Mouse (Mus musculus) CH12.LX (cell line): ENCODE results near the gene Ctcf. TPM values are rescaled to one million over a fixed set of nuclear protein-coding genes. Genes with fewer than 3 reads are reported as not detected.
A peak's percentile ranks its signal among the peaks of the same experiment; 100 is the strongest.

ENCODE experiments used
- DNase-seq: peaks from one replicate; pipeline ENCODE4 v3.0.0-alpha.2; 2013; ENCODE audit errors: extremely low read depth
- H3K27ac ChIP-seq: 2 replicates; pipeline ENCODE4 v1.5.1; 2012; ENCODE audit warnings: low read depth, mild to moderate bottlenecking, control low read depth, moderate library complexity; ENCODE audit not compliant: insufficient read depth
- H3K27me3 ChIP-seq: replicated peaks from 2 replicates; pipeline ENCODE3; 2012; ENCODE audit warnings: inconsistent platforms
- H3K36me3 ChIP-seq, 2 experiments: replicated peaks in 1 of 2; 2 replicates each; pipeline versions ENCODE3 to v1.6.1; 2012; ENCODE audit warnings: inconsistent platforms in 1 of 2, low read length in 1 of 2, mild to moderate bottlenecking in 1 of 2, mixed read lengths in 1 of 2, moderate library complexity in 1 of 2; ENCODE audit not compliant: control insufficient read depth in 1 of 2, insufficient read depth in 1 of 2
- H3K4me1 ChIP-seq, 2 experiments: 2 replicates each; pipeline ENCODE4 v1.6.1; 2012; ENCODE audit warnings: inconsistent platforms in 1 of 2, moderate library complexity in 1 of 2; ENCODE audit not compliant: insufficient read depth in 2 of 2, control insufficient read depth in 1 of 2
- H3K4me2 ChIP-seq: 2 replicates; pipeline ENCODE4 v1.6.1; 2012; ENCODE audit warnings: low read depth, mild to moderate bottlenecking, control low read depth; ENCODE audit not compliant: poor library complexity, insufficient read depth, severe bottlenecking
- H3K4me3 ChIP-seq, 3 experiments: fragments of 150-350 bp in 1 of 3; sonication (generic) in 1 of 3; replicated peaks in 1 of 3; 2 replicates each; pipeline versions ENCODE3 to v1.5.1; 2011 to 2012; ENCODE audit warnings: low read depth in 2 of 3, low read length in 2 of 3, mild to moderate bottlenecking in 2 of 3, moderate library complexity in 2 of 3, control low read depth in 1 of 3, improper control_type of control experiment in 1 of 3, inconsistent platforms in 1 of 3, mixed read lengths in 1 of 3; ENCODE audit not compliant: poor library complexity in 1 of 3
- H3K79me2 ChIP-seq: replicated peaks from 2 replicates; pipeline ENCODE4 v1.6.1; 2012; ENCODE audit warnings: mild to moderate bottlenecking, moderate library complexity; ENCODE audit not compliant: control insufficient read depth, poor library complexity, insufficient read depth, severe bottlenecking; ENCODE audit errors: extremely low read depth
- H3K9ac ChIP-seq: 2 replicates; pipeline ENCODE4 v1.6.1; 2012; ENCODE audit warnings: low read depth, mild to moderate bottlenecking, control low read depth, moderate library complexity; ENCODE audit not compliant: insufficient read depth
- H3K9me3 ChIP-seq: replicated peaks from 2 replicates; pipeline ENCODE3; 2012; ENCODE audit warnings: low read length, inconsistent platforms, mixed read lengths
- CTCF ChIP-seq, 2 experiments: IDR thresholded peaks in 1 of 2; conservative IDR thresholded peaks in 1 of 2; 2 replicates each; pipeline ENCODE4 v1.5.1; 2011 to 2012; ENCODE audit warnings: low read depth in 2 of 2, low read length in 2 of 2, improper control_type of control experiment in 1 of 2, inconsistent platforms in 1 of 2, mild to moderate bottlenecking in 1 of 2, moderate library complexity in 1 of 2
- ELF1 ChIP-seq: IDR thresholded peaks from 2 replicates; pipeline ENCODE4 v1.6.1; 2014; ENCODE audit warnings: low read depth, mild to moderate bottlenecking, inconsistent platforms, low read length, improper control_type of control experiment
- EP300 ChIP-seq: IDR thresholded peaks from 2 replicates; pipeline ENCODE4 v1.6.1; 2011; ENCODE audit warnings: low read length, improper control_type of control experiment
- ETS1 ChIP-seq: conservative IDR thresholded peaks from 2 replicates; pipeline ENCODE4 v1.6.1; 2012; ENCODE audit warnings: low read depth, mild to moderate bottlenecking, inconsistent platforms, low read length, improper control_type of control experiment, moderate library complexity
- HCFC1 ChIP-seq: IDR thresholded peaks from 2 replicates; pipeline ENCODE4 v1.6.1; 2012; ENCODE audit warnings: low read depth, mild to moderate bottlenecking, inconsistent platforms, low read length, improper control_type of control experiment
- JUND ChIP-seq: conservative IDR thresholded peaks from 2 replicates; pipeline ENCODE4 v1.6.1; 2011; ENCODE audit warnings: low read depth, low read length, improper control_type of control experiment
- MAFK ChIP-seq: IDR thresholded peaks from 2 replicates; pipeline ENCODE4 v1.6.1; 2011; ENCODE audit warnings: low read length, improper control_type of control experiment; ENCODE audit not compliant: insufficient replicate concordance
- MAZ ChIP-seq: IDR thresholded peaks from 2 replicates; pipeline ENCODE4 v1.6.1; 2012; ENCODE audit warnings: low read depth, mild to moderate bottlenecking, inconsistent platforms, low read length, improper control_type of control experiment, moderate library complexity
- MYC ChIP-seq: IDR thresholded peaks from 2 replicates; pipeline ENCODE4 v1.6.1; 2011; ENCODE audit warnings: low read depth, mild to moderate bottlenecking, improper control_type of control experiment, low read length
- NELFE ChIP-seq: IDR thresholded peaks from 2 replicates; pipeline ENCODE4 v1.6.1; 2011; ENCODE audit warnings: low read depth, low read length, improper control_type of control experiment
- NRF1 ChIP-seq: IDR thresholded peaks from 2 replicates; pipeline ENCODE4 v1.6.1; 2014; ENCODE audit warnings: low read depth, mild to moderate bottlenecking, inconsistent platforms, low read length, improper control_type of control experiment, moderate library complexity
- PAX5 ChIP-seq: IDR thresholded peaks from 2 replicates; pipeline ENCODE4 v1.6.1; 2012; ENCODE audit warnings: low read length, inconsistent platforms, mixed read lengths
- POLR2AphosphoS2 ChIP-seq: IDR thresholded peaks from 2 replicates; pipeline ENCODE4 v1.6.1; 2011; ENCODE audit warnings: low read depth, low read length, improper control_type of control experiment
- TBP ChIP-seq: conservative IDR thresholded peaks from 2 replicates; pipeline ENCODE4 v1.6.1; 2011; ENCODE audit warnings: low read depth, low read length, improper control_type of control experiment
- TCF12 ChIP-seq: IDR thresholded peaks from 2 replicates; pipeline ENCODE4 v1.6.1; 2014; ENCODE audit warnings: low read depth, mild to moderate bottlenecking, inconsistent platforms, low read length, improper control_type of control experiment
- USF1 ChIP-seq: IDR thresholded peaks from 2 replicates; pipeline ENCODE4 v1.6.1; 2014; ENCODE audit warnings: low read depth, mild to moderate bottlenecking, inconsistent platforms, low read length, improper control_type of control experiment
- ZMIZ1 ChIP-seq: IDR thresholded peaks from 2 replicates; pipeline ENCODE4 v1.6.1; 2012; ENCODE audit warnings: low read depth, mild to moderate bottlenecking, inconsistent platforms, low read length, improper control_type of control experiment
- ZNF384 ChIP-seq: IDR thresholded peaks from 2 replicates; pipeline ENCODE4 v1.6.1; 2012; ENCODE audit warnings: low read depth, low read length, improper control_type of control experiment, inconsistent platforms
- dilution Hi-C: fragments of 300-500 bp; cut with MboI; formaldehyde crosslinking; loops from 2 replicates; pipeline ENCODE4 v1.14.3; 2020; ENCODE audit warnings: low sequenced_read_pairs; ENCODE audit not compliant: extremely low pct_unique_long_range_greater_than_20kb, extremely low pct_ligation_motif_present
- in situ Hi-C: fragments of 300-500 bp; cut with MboI; formaldehyde crosslinking; loops from 3 replicates; pipeline ENCODE4 v1.14.3; 2019; ENCODE audit warnings: low sequenced_read_pairs, low pct_ligation_motif_present, low pct_unique_long_range_greater_than_20kb, mixed read lengths
- polyA plus RNA-seq: library from polyadenylated mRNA; unstranded; fragments of >175 nt; gene quantifications from 2 replicates; pipeline ENCODE4 v1.2.1, GENCODE M21; 2012; ENCODE audit warnings: low read depth; ENCODE audit not compliant: insufficient read length
- total RNA-seq, 2 experiments: library from RNA; depleted of rRNA; stranded (reverse); fragments of 300-350 nt in 1 of 2; fragments of >200 nt in 1 of 2; gene quantifications; 2 replicates each; pipeline ENCODE4 v1.2.3; 2012 to 2014

The Ctcf gene
- total and polyA plus RNA-seq, 3 experiments: 42.3 to 97.9 (median 52.4) TPM

- in situ Hi-C loops: loop anchor here (5.0 to 25.0 kb wide), 2 partner anchors 105 to 335 kb away; no protein-coding TSS in a partner anchor
- Histone ChIP-seq H3K27me3 (no peaks in the 10 kb centered on the region), H3K4me3 (peak overlapping the region; percentile 47 to 56 (median 53)), H3K4me2 (peak overlapping the region; percentile 56), H3K9ac (peak overlapping the region; percentile 38; the same call in 1 of the 2 replicates), H3K27ac (no peak overlapping the region), H3K9me3 (no peaks in the 10 kb centered on the region), H3K4me1 (peaks cover 12 to 42% of the 10 kb centered on the region in 2 experiments), H3K36me3 (peaks cover 42 to 63% of the 10 kb centered on the region in 2 experiments), H3K79me2 (no peaks in the 10 kb centered on the region; the same call in 1 of the 2 replicates)
- no peak for DNase-seq
- dilution Hi-C loops: no loop called here
- no peak for TF ChIP-seq MAZ
- no peak for TF ChIP-seq ETS1
- no peak for TF ChIP-seq TBP
- TF ChIP-seq MAFK: no peak
- no peak for TF ChIP-seq ELF1
- no peak for TF ChIP-seq POLR2AphosphoS2
- no peak for TF ChIP-seq MYC
- TF ChIP-seq EP300: no peak
- TF ChIP-seq CTCF (conservative IDR thresholded peaks at IDR 0.05 in 1 of 2, IDR thresholded peaks at IDR 0.05 in 1 of 2; ENCODE audit: low read depth in 2 of 2, low read length in 2 of 2): no peak
- no peak for TF ChIP-seq USF1
- no peak for TF ChIP-seq TCF12
- TF ChIP-seq PAX5: no peak
- no peak for TF ChIP-seq ZNF384
- TF ChIP-seq ZMIZ1: no peak
- TF ChIP-seq NRF1: no peak
- no peak for TF ChIP-seq JUND
Measured at GRCm38 (mm10) chr8:105702001-105702401, 65.6 kb downstream of the Ctcf start.

DNA sequence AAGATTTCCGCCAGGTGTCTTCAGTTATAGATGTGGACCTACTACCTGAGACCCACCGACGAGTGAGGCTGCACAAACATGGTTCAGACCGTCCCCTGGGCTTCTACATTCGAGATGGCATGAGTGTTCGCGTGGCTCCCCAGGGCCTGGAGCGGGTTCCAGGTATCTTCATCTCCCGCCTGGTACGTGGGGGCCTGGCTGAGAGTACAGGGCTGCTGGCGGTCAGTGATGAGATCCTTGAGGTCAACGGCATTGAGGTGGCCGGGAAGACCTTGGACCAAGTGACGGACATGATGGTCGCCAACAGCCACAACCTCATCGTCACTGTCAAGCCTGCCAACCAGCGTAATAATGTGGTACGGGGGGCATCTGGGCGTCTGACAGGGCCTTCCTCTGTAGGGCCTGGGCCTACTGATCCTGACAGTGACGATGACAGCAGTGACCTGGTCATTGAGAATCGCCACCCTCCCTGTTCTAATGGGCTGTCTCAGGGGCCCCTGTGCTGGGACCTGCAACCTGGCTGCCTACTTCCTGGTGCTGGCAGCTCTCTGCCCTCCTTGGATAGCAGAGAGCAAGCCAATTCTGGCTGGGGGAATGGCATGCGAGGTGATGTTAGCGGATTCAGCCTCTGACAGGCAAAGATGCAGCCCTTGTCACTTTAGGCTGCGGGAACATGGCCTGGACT is 66.5 kb downstream of the Ctcf start:
- H3K27me3 ChIP-seq: no peaks in the 10 kb centered on the region
- no peak for DNase-seq
- no peak overlapping the region for H3K27ac ChIP-seq
- H3K4me3 ChIP-seq: no peak overlapping the region
- H3K9me3 ChIP-seq: no peaks in the 10 kb centered on the region
- no peak overlapping the region for H3K4me2 ChIP-seq
- H3K4me1 ChIP-seq: peaks cover 12 to 44% of the 10 kb centered on the region in 2 experiments
- peaks cover 34 to 55% of the 10 kb centered on the region in 2 experiments for H3K36me3 ChIP-seq
- no peaks in the 10 kb centered on the region; the same call in 1 of the 2 replicates for H3K79me2 ChIP-seq
- dilution Hi-C loops: no loop called here
- no peak overlapping the region for H3K9ac ChIP-seq
- no peak for TF ChIP-seq PAX5
- TF ChIP-seq EP300: no peak
- no peak for TF ChIP-seq TBP
- no peak for TF ChIP-seq NELFE
- TF ChIP-seq NRF1: no peak
- no peak for TF ChIP-seq HCFC1
- TF ChIP-seq MAFK: no peak
- in situ Hi-C loops: loop anchor here (5.0 to 25.0 kb wide), 2 partner anchors 106 to 334 kb away; no protein-coding TSS in a partner anchor
